Mouse (Mus musculus) limb, embryonic 14.5 days (tissue): ENCODE measurements at regions not wholly inside any gene's neighbourhood (a gene's known extent, or its start where the extent isn't known, plus 50 kb on each side); places are given as distances from the start of the nearest gene placed in this dataset.

Experiments
- ATAC-seq: fragments of 200-750 bp; cut with Nextera tagmentation; 2 replicates; pipeline ENCODE4 v1.8.0; 2017; ENCODE audit warnings: low read depth, moderate number of reproducible peaks, moderate TSS enrichment; ENCODE audit not compliant: low FRiP score
- DNase-seq: peaks from one replicate; pipeline ENCODE4 v3.0.0-alpha.2; 2015; ENCODE audit warnings: low spot score
- H3K27ac ChIP-seq: fragments of 300-500 bp; sonication (generic); replicated peaks from 2 replicates; pipeline ENCODE4 v1.5.1; 2014; ENCODE audit warnings: low read depth, mild to moderate bottlenecking, low read length, moderate library complexity, mixed read lengths
- H3K27me3 ChIP-seq: fragments of 300-500 bp; sonication (generic); 2 replicates; pipeline ENCODE4 v1.6.1; 2014; ENCODE audit warnings: low read length, mixed read lengths; ENCODE audit not compliant: control insufficient read depth, insufficient read depth
- H3K36me3 ChIP-seq: fragments of 300-500 bp; sonication (generic); 2 replicates; pipeline ENCODE4 v1.6.1; 2014; ENCODE audit warnings: mild to moderate bottlenecking, low read length, moderate library complexity, mixed read lengths; ENCODE audit not compliant: control insufficient read depth, insufficient read depth
- H3K4me1 ChIP-seq: fragments of 300-500 bp; sonication (generic); 2 replicates; pipeline ENCODE4 v1.6.1; 2014; ENCODE audit warnings: antibody characterized with exemption, low read length, mixed read lengths; ENCODE audit not compliant: control insufficient read depth, insufficient read depth
- H3K4me2 ChIP-seq: fragments of 300-500 bp; sonication (generic); replicated peaks from 2 replicates; pipeline ENCODE4 v1.6.1; 2014; ENCODE audit warnings: low read depth, mild to moderate bottlenecking, low read length, moderate library complexity; ENCODE audit not compliant: severe bottlenecking
- H3K4me3 ChIP-seq: fragments of 300-500 bp; sonication (generic); replicated peaks from 2 replicates; pipeline ENCODE4 v1.5.1; 2014; ENCODE audit warnings: low read length
- H3K9ac ChIP-seq: fragments of 300-500 bp; sonication (generic); 2 replicates; pipeline ENCODE4 v1.6.1; 2014; ENCODE audit warnings: mild to moderate bottlenecking, low read depth, low read length, moderate library complexity; ENCODE audit not compliant: severe bottlenecking
- H3K9me3 ChIP-seq: fragments of 300-500 bp; sonication (generic); 2 replicates; pipeline ENCODE4 v1.6.1; 2016; ENCODE audit warnings: low read length; ENCODE audit not compliant: control insufficient read depth
- POLR2A ChIP-seq: fragments of 200-500 bp; IDR thresholded peaks from 2 replicates; pipeline ENCODE4 v1.8.0; 2012; ENCODE audit warnings: inconsistent platforms, mild to moderate bottlenecking, moderate library complexity, borderline replicate concordance; ENCODE audit not compliant: insufficient read depth, insufficient read length; ENCODE audit errors: extremely low read depth
- WGBS: fragments of 180-500 bp; shearing (Covaris S2); extraction: QIAGEN DNeasy Blood & Tissue Kit; methylation state at CpG from one replicate; pipeline ENCODE4 v1.1.7; 2014; 5-methylcytosine and 5-hydroxymethylcytosine counted together

DNA sequence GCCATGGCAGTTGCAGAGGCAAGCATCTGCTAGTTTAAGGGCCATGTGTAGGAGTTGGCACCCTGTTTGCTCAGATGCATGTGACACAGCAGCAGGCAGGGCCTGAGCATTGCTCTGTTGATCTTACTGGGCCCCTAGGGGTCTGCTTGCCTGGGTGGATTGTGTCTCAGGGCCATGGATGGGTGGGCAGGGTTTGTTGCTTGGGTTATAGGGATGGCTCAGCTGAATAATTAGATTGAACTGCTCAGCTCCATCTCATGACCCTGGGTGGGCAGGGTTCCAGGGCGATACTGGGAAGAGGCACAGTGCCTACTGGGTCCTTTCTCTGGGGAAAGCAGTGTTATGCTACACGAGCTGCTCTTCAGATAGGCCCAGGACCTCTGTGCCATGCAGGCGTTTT is 338.0 kb downstream of the Eipr1 start:
- H3K27ac ChIP-seq, result no peak overlapping the region
- H3K9me3 ChIP-seq, result no peaks in the 10 kb centered on the region
- 42% methylated on average over 3 of the region's 3 CpGs for WGBS
- no peaks in the 10 kb centered on the region for H3K4me1 ChIP-seq
- no peak for TF ChIP-seq POLR2A
- H3K4me3 ChIP-seq, result no peak overlapping the region
- H3K4me2 ChIP-seq, result no peak overlapping the region
- H3K9ac ChIP-seq, result no peak overlapping the region
- H3K36me3 ChIP-seq, result no peaks in the 10 kb centered on the region
- no peaks in the 10 kb centered on the region for H3K27me3 ChIP-seq
- DNase-seq (no peak), ATAC-seq (no peak)

DNA sequence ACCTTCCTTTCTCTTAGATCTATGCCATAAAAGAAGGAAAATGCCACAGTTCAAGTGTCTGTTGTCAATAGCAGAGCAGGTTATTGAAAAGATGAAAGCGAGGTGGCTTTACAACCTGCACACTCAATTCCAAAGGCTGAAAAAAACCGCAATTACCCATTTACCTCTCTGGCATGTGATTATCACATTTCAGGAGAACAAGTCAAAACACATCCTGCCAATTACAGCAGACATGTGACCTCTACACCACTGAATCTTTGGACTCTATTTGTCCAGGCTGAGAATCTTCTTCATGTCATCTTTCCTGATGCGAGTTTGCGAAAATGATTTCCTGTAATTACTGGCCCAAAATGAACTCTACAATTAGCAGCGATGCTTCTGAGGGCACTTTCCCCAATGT is 338.8 kb downstream of the Eipr1 start:
- ATAC-seq (no peak), DNase-seq (no peak)
- Histone ChIP-seq H3K27me3 (no peaks in the 10 kb centered on the region), H3K9ac (no peak overlapping the region), H3K36me3 (no peaks in the 10 kb centered on the region), H3K27ac (no peak overlapping the region), H3K4me1 (no peaks in the 10 kb centered on the region), H3K4me3 (no peak overlapping the region), H3K4me2 (no peak overlapping the region), H3K9me3 (no peaks in the 10 kb centered on the region)
- WGBS, result 57% methylated on average over 5 of the region's 5 CpGs
- no peak for TF ChIP-seq POLR2A

DNA sequence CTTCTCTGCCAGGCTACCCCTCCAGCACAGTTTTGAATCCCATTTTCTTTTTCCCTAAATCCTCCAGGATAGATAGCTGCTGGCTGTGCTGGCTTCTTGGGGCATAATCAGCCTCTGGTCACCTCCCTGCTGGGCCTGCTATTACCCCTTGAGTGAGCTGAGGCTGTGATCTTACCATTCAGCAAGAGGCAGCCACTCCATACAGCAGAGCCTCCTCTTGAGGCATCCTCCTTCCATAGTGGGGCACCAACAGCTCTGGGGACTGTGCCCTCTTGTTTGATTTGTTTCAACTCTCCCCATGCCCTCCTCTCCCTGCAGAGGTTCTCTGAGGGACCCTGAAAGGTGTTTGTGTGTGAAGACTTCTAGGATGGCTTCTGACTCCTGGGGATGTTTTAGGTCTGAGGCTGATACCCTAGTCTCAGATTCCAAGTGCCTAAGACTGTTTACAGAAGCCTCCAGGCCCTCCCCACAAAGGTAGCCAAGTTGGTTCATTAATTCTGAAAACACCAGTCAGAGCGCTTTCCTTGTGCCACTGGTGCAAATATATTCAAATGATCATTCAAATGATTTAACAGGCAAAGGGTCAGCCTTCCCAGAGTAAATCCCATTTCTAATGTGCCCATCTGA is 343.9 kb downstream of the Eipr1 start:
- ATAC-seq (no peak), DNase-seq (no peak)
- Histone ChIP-seq H3K4me3 (no peak overlapping the region), H3K9ac (no peak overlapping the region), H3K4me2 (no peak overlapping the region), H3K27me3 (no peaks in the 10 kb centered on the region), H3K36me3 (no peaks in the 10 kb centered on the region), H3K27ac (no peak overlapping the region), H3K9me3 (no peaks in the 10 kb centered on the region), H3K4me1 (peaks cover 7% of the 10 kb centered on the region)
- 33% methylated on average over 1 of the region's 1 CpGs for WGBS
- TF ChIP-seq POLR2A, result no peak

DNA sequence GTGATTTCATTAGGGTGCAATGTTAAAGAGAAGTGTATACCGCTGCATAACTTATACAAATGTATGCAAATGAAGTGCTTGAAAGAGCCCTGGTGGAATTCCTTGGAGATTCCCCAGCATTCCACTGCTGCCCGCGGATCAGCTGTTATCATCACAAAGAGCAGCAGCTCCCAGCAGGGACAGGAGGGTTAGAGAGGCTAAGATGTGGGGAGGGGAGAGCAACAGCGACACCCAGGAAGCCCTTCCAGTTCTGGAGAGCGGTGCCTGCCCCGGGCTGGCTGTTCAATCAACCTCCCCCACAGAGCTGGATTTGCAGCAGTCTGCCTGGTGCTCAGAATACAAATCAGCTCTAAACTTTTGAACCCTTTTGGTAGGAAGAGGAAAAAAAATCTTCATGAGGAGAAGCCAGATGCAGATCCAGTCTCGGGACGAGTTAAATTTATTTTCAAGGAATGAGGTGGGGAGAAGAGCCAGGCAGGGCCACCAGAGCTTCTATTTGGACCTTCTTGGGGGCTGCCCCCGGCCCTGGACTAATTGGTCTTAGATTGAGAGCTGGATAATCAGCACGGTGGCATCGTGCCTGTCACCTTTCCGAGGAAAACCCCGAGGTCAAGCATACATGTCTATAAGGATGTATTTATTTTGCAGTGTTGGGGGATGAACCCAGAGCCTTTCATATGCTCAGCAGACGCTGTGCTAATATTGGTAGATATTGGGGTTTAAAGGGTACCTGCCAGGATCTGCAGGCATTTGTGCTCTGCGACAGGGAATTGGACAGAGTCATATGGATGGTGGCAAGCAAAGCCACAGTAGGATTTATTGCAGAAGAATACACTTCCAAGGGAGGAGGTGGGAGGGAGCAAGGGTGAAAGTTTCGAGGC is 344.7 kb downstream of the Eipr1 start:
- ATAC-seq, result peak; percentile 57; the same call in 1 of the 2 replicates
- Histone ChIP-seq H3K27ac (no peak overlapping the region), H3K4me3 (no peak overlapping the region), H3K4me1 (peaks cover 7% of the 10 kb centered on the region), H3K9me3 (no peaks in the 10 kb centered on the region), H3K4me2 (peak overlapping the region; percentile 19; the same call in 1 of the 2 replicates), H3K9ac (no peak overlapping the region), H3K27me3 (no peaks in the 10 kb centered on the region), H3K36me3 (no peaks in the 10 kb centered on the region)
- 9% methylated on average over 16 of the region's 16 CpGs for WGBS
- DNase-seq, result peak; percentile 14
- no peak for TF ChIP-seq POLR2A

DNA sequence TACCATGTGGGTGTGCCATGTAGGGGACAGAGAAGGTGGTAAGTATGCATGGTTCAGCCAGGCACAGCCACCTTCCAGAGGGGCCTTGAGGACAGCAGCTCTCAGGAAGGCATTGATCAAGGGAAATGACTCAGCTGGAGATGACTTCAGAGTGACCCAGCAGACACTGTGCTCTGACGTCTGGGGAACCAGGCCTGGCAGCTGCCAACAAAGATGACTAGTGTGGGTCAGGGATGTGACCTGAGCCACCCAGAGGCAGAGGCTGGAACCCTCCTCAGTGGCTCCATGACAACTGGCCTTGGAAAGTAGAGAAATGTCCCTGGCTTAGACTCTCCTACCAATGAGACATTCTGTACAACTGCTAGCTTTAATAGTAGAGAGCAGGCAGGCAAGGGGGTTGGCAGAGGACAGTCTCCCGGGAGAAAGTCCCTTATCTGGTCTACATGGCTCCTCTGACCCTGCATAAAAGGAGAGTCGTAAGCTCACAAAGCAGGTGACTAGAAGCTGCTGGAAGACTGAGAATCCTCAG is 348.5 kb downstream of the Eipr1 start:
- no peak overlapping the region for H3K27ac ChIP-seq
- no peak overlapping the region for H3K4me2 ChIP-seq
- 48% methylated on average over 3 of the region's 3 CpGs for WGBS
- no peaks in the 10 kb centered on the region for H3K36me3 ChIP-seq
- 0 out of 2 replicates have a peak, but pooled peaks cover 2% of the 10 kb centered on the region for H3K9me3 ChIP-seq
- DNase-seq (no peak), ATAC-seq (no peak)
- TF ChIP-seq POLR2A, result no peak
- no peaks in the 10 kb centered on the region for H3K27me3 ChIP-seq
- H3K4me3 ChIP-seq, result no peak overlapping the region
- no peak overlapping the region for H3K9ac ChIP-seq
- peaks cover 7% of the 10 kb centered on the region for H3K4me1 ChIP-seq
